Mouse (Mus musculus): ENCODE results near the gene Tuba3a.
"Not testable (repeated sequence)": the region's sequence is repeated elsewhere in the genome, so short reads cannot be mapped to it uniquely, and the experiment has no call there.

Gene Tuba3a

GRCm38 (mm10) chr6:125274841-125275563, 10.8 kb downstream of the Tuba3a start:
- in situ Hi-C loops (cut with MboI; ENCODE audit: low pct_unique_long_range_greater_than_20kb in 1 of 2, low sequenced_read_pairs in 2 of 2, unreplicated experiment in 1 of 2), result loop anchor here (5.0 to 10.0 kb wide), 2 partner anchors 113 to 330 kb away; no protein-coding TSS in a partner anchor

DNA sequence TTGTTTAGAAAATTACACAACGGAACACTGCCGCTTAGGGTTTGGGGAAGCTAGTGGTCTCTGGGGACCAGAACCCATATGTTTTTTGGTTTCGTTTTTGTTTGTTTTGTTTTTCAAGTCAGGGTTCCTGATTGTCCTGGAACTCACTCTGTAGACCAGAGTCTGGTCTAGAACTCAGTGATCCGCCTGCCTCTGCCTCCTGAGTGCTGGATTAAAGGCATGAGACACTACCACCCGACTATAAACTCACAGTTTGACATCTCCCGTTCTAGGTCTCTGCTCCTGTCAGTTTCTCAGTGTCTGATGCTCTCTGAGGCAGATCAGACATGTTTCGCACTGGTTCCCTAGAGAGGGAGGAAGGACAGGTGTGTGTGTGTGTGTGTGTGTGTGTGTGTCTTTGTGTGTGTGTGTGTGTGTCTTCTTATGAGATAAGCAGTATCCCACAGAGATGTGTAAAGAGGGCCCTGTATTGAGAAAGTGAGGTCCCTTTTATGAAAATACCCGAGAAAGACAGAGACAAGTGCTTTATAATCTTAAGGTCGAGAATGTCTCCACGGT, 13.5 kb downstream of the Tuba3a start:
- in situ Hi-C loops (cut with MboI; ENCODE audit: low pct_unique_long_range_greater_than_20kb in 1 of 2, low sequenced_read_pairs in 2 of 2, unreplicated experiment in 1 of 2), result loop anchor here (5.0 to 10.0 kb wide), 2 partner anchors 110 to 332 kb away; no protein-coding TSS in a partner anchor

DNA sequence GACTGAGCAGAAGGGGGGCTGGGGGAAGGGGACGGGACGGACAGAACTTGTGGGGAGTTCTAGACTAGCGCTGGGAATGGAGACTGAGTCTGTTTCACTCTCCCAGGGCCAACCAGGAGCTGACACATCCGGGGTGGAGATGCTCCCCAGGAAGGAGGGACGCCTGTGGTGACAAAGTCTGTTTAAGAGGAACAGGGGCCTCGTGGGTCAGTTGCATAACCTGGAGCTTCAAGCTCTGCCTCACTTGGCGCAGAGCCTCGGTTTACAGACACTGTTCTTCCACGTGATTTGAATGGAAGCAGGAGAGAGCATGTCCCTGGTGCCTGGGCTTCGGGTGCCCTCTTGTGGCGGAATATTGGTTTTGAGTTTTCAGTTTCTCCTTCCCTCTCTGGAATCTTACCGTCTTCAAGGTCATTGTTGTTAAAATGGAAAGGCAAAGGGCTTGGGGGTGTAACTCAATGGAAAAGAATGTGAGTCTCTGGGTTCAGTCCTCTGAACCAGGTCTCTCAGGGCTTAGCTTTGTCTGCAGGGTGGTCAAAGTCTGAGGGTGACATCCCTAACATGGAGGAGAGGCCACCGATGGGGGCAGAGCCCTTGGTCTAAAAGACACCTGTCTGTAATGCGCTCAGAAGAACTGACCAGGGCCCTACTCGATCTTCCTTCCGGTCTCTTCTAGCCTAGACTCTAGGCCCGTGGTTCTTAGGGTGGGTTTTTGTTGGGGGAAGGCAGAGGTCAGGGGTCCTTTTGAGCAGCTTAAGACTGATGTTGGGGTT, 14.2 kb downstream of the Tuba3a start:
- in situ Hi-C loops (cut with MboI; ENCODE audit: low pct_unique_long_range_greater_than_20kb in 1 of 2, low sequenced_read_pairs in 2 of 2, unreplicated experiment in 1 of 2), result loop anchor here (5.0 to 10.0 kb wide), 2 partner anchors 109 to 333 kb away; no protein-coding TSS in a partner anchor

DNA sequence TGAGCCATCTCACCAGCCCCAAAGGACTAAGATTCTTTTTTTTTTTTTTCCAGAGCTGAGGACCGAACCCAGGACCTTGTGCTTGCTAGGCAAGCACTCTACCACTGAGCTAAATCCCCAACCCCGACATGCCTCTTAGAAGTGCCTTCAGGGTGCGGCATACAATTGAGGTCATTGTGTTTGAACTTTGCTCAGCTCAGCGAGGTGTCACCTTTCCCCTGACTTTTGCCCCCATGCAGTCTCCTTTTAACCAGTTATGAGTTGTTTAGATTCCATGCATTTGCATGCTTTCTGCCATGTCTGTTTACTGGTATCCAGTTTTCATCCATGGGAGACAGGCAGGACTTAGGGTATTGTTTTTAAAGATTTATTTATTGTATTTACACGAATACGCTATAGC, 17.0 kb downstream of the Tuba3a start:
- in situ Hi-C loops (cut with MboI; ENCODE audit: low pct_unique_long_range_greater_than_20kb in 1 of 2, low sequenced_read_pairs in 2 of 2, unreplicated experiment in 1 of 2), result no loop called here

- in situ Hi-C loops (cut with MboI; ENCODE audit: low pct_unique_long_range_greater_than_20kb in 1 of 2, low sequenced_read_pairs in 2 of 2, unreplicated experiment in 1 of 2), result no loop called here
Observed at GRCm38 (mm10) chr6:125267469-125267868, 18.4 kb downstream of the Tuba3a start.

- in situ Hi-C loops (cut with MboI; ENCODE audit: low pct_unique_long_range_greater_than_20kb in 1 of 2, low sequenced_read_pairs in 2 of 2, unreplicated experiment in 1 of 2), result not testable (repeated sequence)
Observed at GRCm38 (mm10) chr6:125266600-125266999, 19.2 kb downstream of the Tuba3a start.

GRCm38 (mm10) chr6:125266091-125266490, 19.8 kb downstream of the Tuba3a start:
- in situ Hi-C loops (cut with MboI; ENCODE audit: low pct_unique_long_range_greater_than_20kb in 1 of 2, low sequenced_read_pairs in 2 of 2, unreplicated experiment in 1 of 2), result no loop called here

DNA sequence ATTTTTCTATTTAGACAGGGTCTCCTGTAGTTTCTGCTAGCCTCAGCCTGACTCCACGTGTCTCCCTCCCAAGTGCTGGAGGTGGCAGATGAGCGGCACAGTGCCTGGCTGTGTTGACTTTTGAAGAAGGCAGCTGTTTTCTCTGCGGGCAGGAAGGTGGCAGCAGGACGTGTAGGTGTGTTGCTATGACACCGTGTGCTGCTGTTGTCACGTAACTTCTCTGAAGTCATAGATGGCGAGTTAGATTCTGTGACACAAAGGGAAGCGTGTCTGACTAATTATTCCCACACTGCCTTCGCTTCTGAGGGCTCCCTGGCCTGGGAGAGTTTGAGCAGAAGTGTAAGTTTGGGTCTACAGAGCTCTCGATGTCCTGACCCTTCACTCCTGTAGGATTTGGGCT, 20.6 kb downstream of the Tuba3a start:
- in situ Hi-C loops (cut with MboI; ENCODE audit: low pct_unique_long_range_greater_than_20kb in 1 of 2, low sequenced_read_pairs in 2 of 2, unreplicated experiment in 1 of 2), result no loop called here

DNA sequence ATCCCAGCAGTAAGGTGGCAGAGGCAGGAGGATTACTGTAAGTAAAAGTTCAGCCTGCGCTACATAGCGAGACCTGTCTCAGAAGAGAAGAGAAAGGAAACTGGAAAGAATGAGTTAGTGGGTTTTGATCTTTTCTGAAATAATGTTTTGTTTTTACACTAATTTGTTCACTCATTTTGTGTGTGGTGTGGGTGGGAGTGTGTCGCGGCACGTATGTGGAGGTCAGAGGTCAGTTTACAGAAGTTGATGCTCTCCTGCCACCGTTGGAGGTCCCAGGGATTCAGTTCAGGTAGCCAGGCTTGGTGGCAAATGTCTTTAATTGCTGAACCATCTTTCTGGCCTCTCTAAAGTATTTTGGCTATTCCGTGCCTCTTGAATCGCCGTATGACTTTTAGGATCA, 21.6 kb downstream of the Tuba3a start:
- in situ Hi-C loops (cut with MboI; ENCODE audit: low pct_unique_long_range_greater_than_20kb in 1 of 2, low sequenced_read_pairs in 2 of 2, unreplicated experiment in 1 of 2), result loop anchor here in 1 of 2 experiments (5.0 kb wide), 1 partner anchor 47 kb away; the partner anchor contains the start of gene Vamp1

- in situ Hi-C loops (cut with MboI; ENCODE audit: low pct_unique_long_range_greater_than_20kb in 1 of 2, low sequenced_read_pairs in 2 of 2, unreplicated experiment in 1 of 2), result loop anchor here in 1 of 2 experiments (5.0 kb wide), 1 partner anchor 43 kb away; the partner anchor contains the start of gene Vamp1
Observed at GRCm38 (mm10) chr6:125260006-125260555, 25.8 kb downstream of the Tuba3a start.

DNA sequence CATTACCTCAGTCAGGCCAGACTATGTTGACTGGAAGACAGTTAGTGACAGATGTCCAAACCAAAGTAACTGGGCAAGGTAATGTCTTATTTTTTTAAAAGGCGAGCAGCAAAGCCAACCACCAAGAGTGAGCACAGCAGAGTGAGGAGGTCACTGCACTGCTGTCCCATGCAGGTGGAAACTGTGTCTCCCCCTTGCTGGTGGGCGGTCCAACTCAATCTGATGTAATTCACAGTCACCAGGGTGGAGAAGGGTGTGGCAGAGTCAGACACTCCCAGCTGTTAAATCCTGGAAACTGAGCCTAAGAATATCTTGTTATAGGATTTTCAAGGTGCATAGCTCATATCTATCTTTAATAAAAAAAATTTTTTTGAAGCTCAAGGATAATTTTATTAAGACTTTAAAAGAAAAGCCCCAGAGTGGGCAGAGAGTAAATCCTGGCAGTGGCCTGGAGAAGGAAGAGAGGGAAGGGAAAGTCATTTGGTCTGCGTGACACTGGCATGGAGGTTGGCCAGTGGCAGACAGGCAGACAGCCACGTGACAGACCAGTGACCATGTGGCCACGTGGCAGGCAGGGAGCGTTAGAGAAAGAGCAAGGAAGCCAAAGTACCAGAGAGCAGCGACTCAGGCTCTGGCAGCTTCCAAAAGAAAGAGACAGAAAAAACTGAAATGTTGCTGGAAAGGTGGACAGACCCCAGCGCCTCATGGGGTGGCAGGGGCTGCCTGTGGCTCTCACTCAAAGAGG, 29.4 kb downstream of the Tuba3a start:
- in situ Hi-C loops (cut with MboI; ENCODE audit: low pct_unique_long_range_greater_than_20kb in 1 of 2, low sequenced_read_pairs in 2 of 2, unreplicated experiment in 1 of 2), result no loop called here

- in situ Hi-C loops (cut with MboI; ENCODE audit: low pct_unique_long_range_greater_than_20kb in 1 of 2, low sequenced_read_pairs in 2 of 2, unreplicated experiment in 1 of 2), result no loop called here
Observed at GRCm38 (mm10) chr6:125255516-125256044, 30.3 kb downstream of the Tuba3a start.

DNA sequence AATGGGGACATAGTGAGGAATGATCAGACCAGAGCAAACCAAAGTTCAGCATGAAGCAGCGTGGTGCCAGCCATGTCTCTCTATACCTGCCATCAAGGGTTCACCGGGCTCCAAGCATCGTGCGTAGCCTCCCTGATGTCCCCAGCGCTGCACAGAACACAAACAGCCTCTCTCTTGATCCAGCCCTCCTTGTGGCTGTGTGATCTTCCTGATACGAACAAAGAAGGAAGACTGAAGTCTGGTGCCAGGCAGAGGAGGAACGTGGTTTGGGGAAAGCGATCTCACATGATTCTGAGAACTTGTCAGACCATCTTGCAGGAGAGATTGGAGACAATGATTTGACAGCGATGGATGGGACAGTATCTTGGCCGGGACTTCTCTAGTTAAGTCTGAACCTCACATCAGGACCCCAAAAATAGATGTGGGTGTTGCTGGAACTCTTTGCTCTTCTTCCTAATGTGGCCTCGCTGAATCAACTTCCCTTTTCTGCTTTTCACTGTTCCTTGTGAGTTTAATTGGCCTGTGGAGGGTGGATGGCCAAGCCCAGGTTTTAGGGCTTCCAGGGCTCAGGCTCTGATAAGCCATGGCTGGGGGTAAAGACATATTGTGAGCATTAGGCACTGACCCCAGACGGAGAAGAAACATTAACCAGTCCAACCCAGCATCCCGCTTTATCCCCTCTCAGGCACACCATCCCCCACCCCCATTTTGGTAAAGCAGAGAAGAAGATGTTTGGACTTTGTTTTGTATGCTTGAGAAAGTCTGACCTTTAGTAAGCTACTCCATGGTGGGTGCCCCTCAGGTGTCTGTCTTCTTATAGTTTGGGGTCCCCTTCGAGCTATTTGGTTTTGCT, 31.8 kb downstream of the Tuba3a start:
- in situ Hi-C loops (cut with MboI; ENCODE audit: low pct_unique_long_range_greater_than_20kb in 1 of 2, low sequenced_read_pairs in 2 of 2, unreplicated experiment in 1 of 2), result no loop called here

GRCm38 (mm10) chr6:125252711-125253110, 33.1 kb downstream of the Tuba3a start:
- in situ Hi-C loops (cut with MboI; ENCODE audit: low pct_unique_long_range_greater_than_20kb in 1 of 2, low sequenced_read_pairs in 2 of 2, unreplicated experiment in 1 of 2), result no loop called here

DNA sequence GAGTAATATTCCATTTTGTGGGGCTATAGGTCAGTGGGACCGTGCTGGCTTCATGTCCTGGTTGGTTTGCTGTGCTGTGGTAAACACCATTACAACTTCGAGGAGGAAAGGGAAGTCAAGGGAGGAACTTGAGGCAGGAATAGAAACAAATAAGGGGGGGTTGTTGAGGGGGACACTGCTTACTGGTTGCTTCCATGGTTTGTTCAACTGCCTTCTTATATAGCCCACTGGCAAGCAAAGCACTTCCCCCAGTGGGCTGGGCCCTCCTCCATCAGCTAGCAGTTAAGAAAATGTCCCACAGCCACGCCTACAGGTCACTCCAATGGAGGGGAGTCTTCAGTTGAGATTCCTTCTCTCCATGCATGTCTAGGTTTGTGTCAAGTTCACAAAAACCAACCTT, 33.6 kb downstream of the Tuba3a start:
- in situ Hi-C loops (cut with MboI; ENCODE audit: low pct_unique_long_range_greater_than_20kb in 1 of 2, low sequenced_read_pairs in 2 of 2, unreplicated experiment in 1 of 2), result no loop called here

DNA sequence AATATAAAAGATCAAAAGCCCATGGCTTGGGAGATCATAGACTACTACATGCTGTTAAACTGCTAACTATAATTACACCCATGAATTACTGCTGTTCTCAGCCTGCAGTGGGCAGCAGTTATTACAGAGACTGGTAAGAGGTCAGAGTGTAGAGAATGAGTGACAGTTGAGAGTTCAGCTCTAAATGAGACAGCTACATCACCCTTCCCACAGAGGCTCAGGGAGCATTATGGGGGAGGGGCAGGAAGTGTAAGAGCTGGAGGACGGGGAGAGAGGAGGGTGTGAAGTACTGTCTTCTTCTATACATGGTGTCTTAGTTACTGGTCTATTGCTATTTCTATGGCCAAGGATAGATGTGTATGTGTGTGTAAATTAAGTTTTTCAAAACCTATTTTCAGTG, 41.3 kb downstream of the Tuba3a start:
- in situ Hi-C loops (cut with MboI; ENCODE audit: low pct_unique_long_range_greater_than_20kb in 1 of 2, low sequenced_read_pairs in 2 of 2, unreplicated experiment in 1 of 2), result no loop called here

DNA sequence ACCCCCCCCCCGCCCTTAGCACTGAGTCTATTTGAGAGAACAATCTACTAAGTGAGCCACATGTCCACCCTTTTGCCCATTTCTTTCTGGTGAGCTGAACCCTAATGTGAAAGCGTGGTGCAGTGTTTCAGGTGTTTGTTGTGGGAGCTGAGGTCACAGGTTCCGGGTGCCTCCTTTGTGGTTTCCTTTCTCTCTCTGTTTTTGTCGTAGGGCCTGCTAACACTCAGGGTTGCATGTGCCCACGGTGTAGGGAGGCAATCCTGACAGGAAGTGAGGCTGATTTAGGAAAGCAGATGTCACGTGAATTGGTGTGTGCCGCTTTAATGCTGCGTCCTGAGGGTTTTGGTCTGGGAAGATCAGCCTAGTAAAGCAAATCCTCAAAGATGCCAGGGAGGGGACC, 44.3 kb downstream of the Tuba3a start:
- in situ Hi-C loops (cut with MboI; ENCODE audit: low pct_unique_long_range_greater_than_20kb in 1 of 2, low sequenced_read_pairs in 2 of 2, unreplicated experiment in 1 of 2), result no loop called here

Measured in mouse embryonic stem cell (cell line).